In genomic region chr7:73577888-73578421, GRCm38 (mm10) we compare ENCODE assay signal across 16 mouse cellular contexts. TPM values are rescaled to one million over a fixed set of nuclear protein-coding genes. Genes with fewer than 3 reads are reported as not detected.
A peak's percentile ranks its signal among the peaks of the same experiment; 100 is the strongest.
DNase-seq lines count a peak whose midpoint lies in the region; ATAC-seq lines count a peak whose summit lies in the region.
"Had no signal": no experiment of that assay in that cellular context is flagged by ENCODE, and none has a peak within 500 bp of the region (broad histone marks: within the 10 kb centered on the region; RNA-seq: fewer than 3 reads in every experiment).

No protein-coding gene starts in this region.

- ATAC-seq in intestine, embryonic 16.5 days: peak; percentile 74
- ATAC-seq in forebrain, embryonic 14.5 days: no peak
- ATAC-seq: activated CD4-positive, CD25-positive, alpha-beta regulatory T cell, adult 4 months had no signal

- peak; percentile 88 for DNase-seq in heart, adult 11 months
- no peak for DNase-seq in heart, postnatal 4 days
- DNase-seq in kidney, postnatal 36 days: peak; percentile 55 to 68
- no peak for DNase-seq in kidney, postnatal 10 days
- DNase-seq in 3T3-L1 (ENCODE audit: low read depth, low spot score): peak; percentile 50
- no peak for DNase-seq in forebrain, embryonic 14.5 days (ENCODE audit: low spot score)
- DNase-seq in midbrain, embryonic 10.5 days (ENCODE audit: low spot score): no peak
- DNase-seq: B cell, adult 2 months; cerebellum, adult 8-10 months; lung, embryonic 14.5 days; midbrain, embryonic 14.5 days; right cerebral cortex, postnatal 4 days had no signal

- no peaks in the 10 kb centered on the region for H3K9me3 ChIP-seq in intestine, embryonic 16.5 days (ENCODE audit: control insufficient read depth, low read length)
- H3K9me3 ChIP-seq in forebrain, embryonic 14.5 days (replicated peaks; ENCODE audit: control insufficient read depth, low read length): no peaks in the 10 kb centered on the region
- H3K9me3 ChIP-seq in midbrain, embryonic 10.5 days (replicated peaks): no peaks in the 10 kb centered on the region
- H3K9me3 ChIP-seq: G1E; stomach, embryonic 15.5 days had no signal

- WGBS in intestine, embryonic 16.5 days: 61% methylated on average over 6 of the region's 6 CpGs
- 76% methylated on average over 6 of the region's 6 CpGs for WGBS in forebrain, embryonic 14.5 days
- WGBS in midbrain, embryonic 10.5 days: 82% methylated on average over 6 of the region's 6 CpGs

- H3K4me3 ChIP-seq in intestine, embryonic 16.5 days (ENCODE audit: low read length): no peak overlapping the region
- H3K4me3 ChIP-seq in forebrain, embryonic 14.5 days (ENCODE audit: low read depth, low read length): no peak overlapping the region
- no peak overlapping the region for H3K4me3 ChIP-seq in midbrain, embryonic 10.5 days
- H3K4me3 ChIP-seq: stomach, embryonic 15.5 days had no signal

- peaks cover 20% of the 10 kb centered on the region for H3K4me1 ChIP-seq in intestine, embryonic 16.5 days (ENCODE audit: control insufficient read depth, insufficient read depth, low read length)
- H3K4me1 ChIP-seq in forebrain, embryonic 14.5 days (ENCODE audit: control insufficient read depth, insufficient read depth, low read length): no peaks in the 10 kb centered on the region
- H3K4me1 ChIP-seq in midbrain, embryonic 10.5 days: peaks cover 18% of the 10 kb centered on the region

- no peaks in the 10 kb centered on the region for H3K36me3 ChIP-seq in intestine, embryonic 16.5 days (ENCODE audit: control insufficient read depth, insufficient read depth, low read length)
- H3K36me3 ChIP-seq in forebrain, embryonic 14.5 days (ENCODE audit: control insufficient read depth, insufficient read depth, low read length): no peaks in the 10 kb centered on the region
- no peaks in the 10 kb centered on the region for H3K36me3 ChIP-seq in midbrain, embryonic 10.5 days
- H3K36me3 ChIP-seq: G1E; stomach, embryonic 15.5 days had no signal

- no peaks in the 10 kb centered on the region for H3K27me3 ChIP-seq in intestine, embryonic 16.5 days (replicated peaks; ENCODE audit: control insufficient read depth, insufficient read depth, low read length)
- no peaks in the 10 kb centered on the region for H3K27me3 ChIP-seq in forebrain, embryonic 14.5 days (replicated peaks; ENCODE audit: control insufficient read depth, insufficient read depth, low read length)
- peaks cover 15% of the 10 kb centered on the region for H3K27me3 ChIP-seq in midbrain, embryonic 10.5 days (ENCODE audit: low read depth, poor library complexity, severe bottlenecking)
- H3K27me3 ChIP-seq: stomach, embryonic 15.5 days had no signal

- H3K4me2 ChIP-seq in intestine, embryonic 16.5 days (ENCODE audit: low read depth, low read length): no peak overlapping the region
- no peak overlapping the region for H3K4me2 ChIP-seq in forebrain, embryonic 14.5 days (ENCODE audit: low read length)
- H3K4me2 ChIP-seq: lung, embryonic 14.5 days; stomach, embryonic 15.5 days had no signal

- H3K27ac ChIP-seq in intestine, embryonic 16.5 days (ENCODE audit: low read length): peak overlapping the region; percentile 82
- no peak overlapping the region for H3K27ac ChIP-seq in forebrain, embryonic 14.5 days (ENCODE audit: low read depth, low read length)
- H3K27ac ChIP-seq in midbrain, embryonic 10.5 days (replicated peaks): no peak overlapping the region
- H3K27ac ChIP-seq: stomach, embryonic 15.5 days had no signal

- H3K9ac ChIP-seq in intestine, embryonic 16.5 days (ENCODE audit: low read depth, low read length): no peak overlapping the region
- H3K9ac ChIP-seq in forebrain, embryonic 14.5 days (ENCODE audit: low read length): no peak overlapping the region
- H3K9ac ChIP-seq: lung, embryonic 14.5 days; stomach, embryonic 15.5 days had no signal

RNA-seq across cellular contexts. Expression of gene Chd2, which starts 36.3 kb away (rescaled TPM):
- total RNA-seq in heart, postnatal 4 days (2021): 10 to 100 TPM; 57.3 to 61.0 TPM
- 40.1 and 41.1 TPM in 2 replicates for polyA plus RNA-seq in intestine, embryonic 16.5 days (2015; fragmentation: Nextera tagmentation; extraction: Ambion mirVana)
- 40.2 and 43.4 TPM in 2 replicates for polyA plus RNA-seq in forebrain, embryonic 14.5 days (2014; fragmentation: Nextera tagmentation; extraction: Ambion mirVana)
- 39.6 and 48.3 TPM in 2 replicates for polyA plus RNA-seq in midbrain, embryonic 10.5 days (2016; fragmentation: Nextera tagmentation; extraction: Ambion mirVana)

Comparison
In these comparisons a context has a peak if more than half of its experiments do, and no peak if none do; other contexts are left out.
1. DNase-seq: peak in heart, adult 11 months (single experiment), kidney, postnatal 36 days (2 of 2) and 3T3-L1 (single experiment); none in heart, postnatal 4 days (single experiment), kidney, postnatal 10 days (single experiment), forebrain, embryonic 14.5 days (single experiment) and midbrain, embryonic 10.5 days (single experiment).